Mouse (Mus musculus) neutrophil, adult 5-6 weeks (primary cell): ENCODE data around the gene Wnt6. TPM values are rescaled to one million over a fixed set of nuclear protein-coding genes. Genes with fewer than 3 reads are reported as not detected.
"Not testable (repeated sequence)": the region's sequence is repeated elsewhere in the genome, so short reads cannot be mapped to it uniquely, and the experiment has no call there.

Experiments
- ATAC-seq: fragments of 151-379, 151-347 bp; 2 replicates; pipeline ENCODE4 v1.8.0; 2017; ENCODE audit warnings: mild to moderate bottlenecking, moderate TSS enrichment; ENCODE audit not compliant: insufficient number of reproducible peaks, poor library complexity, low FRiP score, severe bottlenecking; ENCODE audit errors: extremely low read depth
- total RNA-seq: library from RNA; stranded (forward); fragments of 200-1000 nt; gene quantifications from 2 replicates; pipeline ENCODE4 v1.2.3, GENCODE M21; 2017

Gene Wnt6
- total RNA-seq, 1 experiment from 2014 or later: not detected

DNA sequence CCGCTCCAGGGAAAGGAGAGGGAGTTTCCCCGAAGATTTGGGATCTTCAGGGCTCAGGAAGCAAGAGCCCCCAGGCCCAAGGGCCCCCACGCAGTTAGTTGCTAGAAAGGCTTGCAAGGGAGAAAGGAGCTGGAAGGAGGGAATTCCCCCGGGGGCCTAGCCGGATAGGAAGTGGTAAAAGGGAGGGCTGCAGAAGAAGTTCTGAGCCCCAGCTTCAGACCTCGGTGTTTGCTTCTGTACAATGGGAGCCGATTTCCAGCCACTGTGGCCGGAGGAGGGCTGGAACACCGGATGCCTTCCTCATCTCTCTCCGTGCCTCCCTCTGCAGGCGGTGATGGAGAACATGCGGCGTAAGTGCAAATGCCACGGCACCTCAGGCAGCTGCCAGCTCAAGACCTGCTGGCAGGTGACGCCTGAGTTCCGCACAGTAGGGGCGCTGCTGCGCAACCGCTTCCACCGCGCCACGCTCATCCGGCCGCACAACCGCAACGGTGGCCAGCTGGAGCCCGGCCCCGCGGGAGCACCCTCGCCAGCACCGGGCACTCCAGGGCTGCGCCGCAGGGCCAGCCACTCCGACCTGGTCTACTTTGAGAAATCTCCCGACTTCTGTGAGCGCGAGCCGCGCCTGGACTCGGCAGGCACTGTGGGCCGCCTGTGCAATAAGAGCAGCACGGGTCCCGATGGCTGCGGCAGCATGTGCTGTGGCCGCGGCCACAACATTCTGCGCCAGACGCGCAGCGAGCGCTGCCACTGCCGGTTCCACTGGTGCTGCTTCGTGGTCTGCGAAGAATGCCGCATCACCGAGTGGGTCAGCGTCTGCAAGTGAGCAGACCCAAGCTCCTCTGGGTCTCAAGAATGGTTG is 31.3 kb downstream of the Wnt6 start:
- peak; percentile 59 for ATAC-seq

DNA sequence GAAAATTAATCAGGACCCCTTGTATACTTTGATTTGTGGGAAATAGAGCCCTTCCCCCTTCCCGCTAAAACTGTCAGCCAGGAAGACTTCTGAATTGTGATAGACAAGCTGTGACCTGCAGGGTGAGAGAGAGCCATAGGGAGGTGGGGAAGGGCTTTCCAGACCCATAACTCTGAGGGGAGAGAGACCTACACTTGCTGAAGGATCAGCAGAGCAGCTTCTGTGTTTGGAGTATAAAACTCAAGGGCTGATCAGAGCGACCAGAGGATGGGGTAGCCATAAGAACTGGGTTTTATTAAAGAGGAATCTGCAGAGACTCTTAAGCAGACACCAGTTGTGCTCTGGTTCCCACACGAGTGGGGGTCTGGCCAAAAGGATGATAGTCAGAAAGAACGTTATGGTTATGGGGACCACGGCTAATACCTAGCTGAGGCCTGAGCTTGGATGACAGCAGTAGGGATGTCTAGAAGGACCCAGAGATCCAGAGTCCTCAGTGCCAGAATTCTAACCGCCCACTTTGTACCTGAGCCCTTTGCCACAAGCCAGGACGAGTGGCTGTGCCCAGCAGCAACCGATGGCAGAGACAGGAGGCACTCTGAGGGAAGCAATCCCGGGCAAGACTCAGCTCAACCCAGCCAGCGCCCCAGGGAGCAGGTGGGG is 32.6 kb downstream of the Wnt6 start:
- no peak for ATAC-seq

DNA sequence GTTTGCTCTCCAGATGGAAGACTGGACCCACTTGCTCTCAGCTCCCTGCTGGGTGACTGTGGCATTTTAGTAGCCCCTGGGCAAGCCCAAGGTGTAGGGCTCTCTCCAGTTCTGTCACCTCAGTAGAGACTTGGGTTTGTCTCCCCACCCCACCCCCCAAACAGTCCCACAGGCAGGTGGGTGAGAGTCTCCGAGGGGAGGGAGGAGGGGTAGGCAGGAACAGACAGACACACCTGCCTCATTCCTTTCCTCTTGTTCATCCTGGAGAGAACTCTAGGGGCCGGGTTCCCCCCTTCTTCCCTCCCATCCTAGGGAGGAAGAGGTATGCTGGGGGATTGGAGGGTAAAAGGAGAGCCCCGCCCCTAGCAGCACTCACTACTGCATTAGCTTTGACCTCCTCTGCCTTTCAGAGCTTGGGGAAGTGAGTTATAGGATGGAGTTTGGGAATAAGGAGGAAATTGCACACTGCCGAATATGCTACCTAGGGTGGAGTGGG is 33.7 kb downstream of the Wnt6 start:
- no peak for ATAC-seq

DNA sequence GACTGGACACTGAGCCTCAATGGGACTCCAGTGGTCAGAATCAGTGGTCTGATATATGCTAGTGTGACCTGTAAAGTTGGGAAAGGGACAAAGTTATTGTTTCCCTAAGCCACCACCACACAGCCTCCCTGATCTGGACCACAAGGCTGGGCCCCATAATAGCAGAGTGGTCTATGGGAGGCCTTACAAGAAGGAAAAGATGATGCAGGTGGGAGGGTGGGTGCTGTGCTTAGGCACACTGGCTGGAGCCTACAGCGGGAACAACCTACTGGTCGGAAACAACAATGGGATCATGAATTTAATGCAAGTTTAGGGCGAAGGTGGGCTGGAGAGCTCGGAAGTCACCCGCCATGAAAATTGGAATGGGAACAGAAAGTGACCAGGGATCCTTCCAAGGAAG is 34.2 kb downstream of the Wnt6 start:
- ATAC-seq: no peak

DNA sequence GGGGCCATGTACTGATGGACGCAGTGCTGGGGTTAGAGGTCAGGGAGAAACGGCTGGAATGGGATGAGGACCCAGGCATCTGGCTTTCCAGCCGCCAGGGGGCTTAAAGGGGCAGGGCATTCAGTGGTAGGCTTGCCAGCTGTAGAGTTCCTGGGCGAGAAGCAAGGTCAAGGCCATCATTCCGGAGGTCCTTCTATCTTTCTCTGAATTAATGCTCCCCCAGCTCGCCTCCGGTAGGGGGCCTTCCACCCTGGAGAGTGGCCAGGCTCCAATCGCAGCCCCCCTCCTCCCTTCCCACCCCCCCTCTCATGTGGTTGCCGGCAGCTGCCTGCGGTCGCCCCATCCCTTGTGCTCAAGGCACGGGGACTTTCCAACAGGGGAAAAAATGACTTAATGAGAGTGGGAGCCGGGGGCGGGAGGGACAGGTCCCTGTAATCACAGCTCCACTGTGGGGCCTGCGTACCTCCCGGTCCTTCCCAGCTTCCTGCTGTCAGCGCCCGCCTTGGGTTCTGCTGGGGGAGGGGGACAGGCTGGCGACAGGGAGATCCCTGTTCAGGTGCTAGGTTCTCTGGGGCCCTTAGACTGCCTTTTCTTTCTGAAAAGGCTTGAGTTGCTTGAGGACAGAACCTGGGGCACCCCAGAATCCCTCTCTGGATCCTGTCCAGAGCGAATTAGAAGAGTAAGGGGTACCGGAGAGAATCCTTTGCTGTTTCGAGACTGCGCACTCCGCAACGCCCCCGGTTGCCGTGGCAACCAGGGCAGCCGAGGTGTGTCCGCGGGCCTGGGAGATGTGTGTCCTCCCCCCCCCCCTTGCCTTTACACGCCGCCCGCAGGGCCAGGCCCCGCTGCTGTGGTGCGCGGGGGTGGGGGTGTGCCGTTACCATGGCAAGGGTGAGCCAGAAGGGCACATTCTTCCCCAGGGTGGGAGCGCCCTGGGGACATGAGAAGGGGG is 34.9 kb downstream of the Wnt6 start:
- 0 out of 2 replicates have a peak, but pooled peaks have one; percentile 5 for ATAC-seq

DNA sequence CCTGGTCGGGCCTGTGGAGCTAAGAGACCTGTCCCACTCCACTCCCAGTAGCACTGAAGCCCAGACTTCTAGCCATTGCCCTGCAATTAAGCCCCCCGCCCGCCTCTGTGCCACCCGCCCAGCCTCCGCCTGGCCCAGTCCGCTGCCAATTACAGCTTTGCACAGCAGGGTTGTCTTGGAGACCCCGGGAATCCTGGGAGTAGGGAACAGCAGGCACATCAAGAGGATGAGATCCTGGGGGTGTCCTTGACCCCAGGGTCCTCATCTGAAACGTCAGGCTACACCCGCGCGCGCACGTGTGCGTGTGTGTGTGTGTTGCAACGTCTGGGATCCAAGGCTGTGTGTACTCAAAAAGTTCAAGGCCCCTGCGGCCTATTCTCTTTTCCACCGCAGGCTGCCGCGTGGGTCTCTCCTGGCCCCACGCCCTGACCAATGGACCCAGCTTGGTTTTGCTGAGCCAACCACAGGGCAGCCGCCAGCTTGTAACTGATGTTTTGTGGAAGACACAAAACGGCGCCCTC is 35.9 kb downstream of the Wnt6 start:
- ATAC-seq: no peak

DNA sequence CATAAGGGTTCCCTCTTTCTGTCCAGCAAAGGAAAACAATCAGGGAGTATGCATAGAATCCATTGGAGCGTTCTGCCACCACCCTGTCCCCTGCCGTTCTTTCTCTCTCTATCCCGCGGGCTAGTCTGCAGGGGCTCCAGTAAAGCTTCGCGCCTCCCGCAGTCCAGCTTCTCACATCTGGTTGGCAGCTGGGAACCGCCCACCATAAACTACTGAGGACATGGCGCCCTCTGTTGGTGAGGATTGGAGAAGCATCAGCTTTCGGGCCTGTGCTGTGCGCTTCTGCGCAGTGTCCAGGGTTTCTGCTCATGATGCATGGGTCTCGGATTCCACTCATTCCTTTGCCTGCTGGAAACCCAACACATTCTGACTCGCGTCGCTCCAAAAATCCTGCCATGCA is 36.4 kb downstream of the Wnt6 start:
- ATAC-seq: peak; percentile 72; the same call in 1 of the 2 replicates

DNA sequence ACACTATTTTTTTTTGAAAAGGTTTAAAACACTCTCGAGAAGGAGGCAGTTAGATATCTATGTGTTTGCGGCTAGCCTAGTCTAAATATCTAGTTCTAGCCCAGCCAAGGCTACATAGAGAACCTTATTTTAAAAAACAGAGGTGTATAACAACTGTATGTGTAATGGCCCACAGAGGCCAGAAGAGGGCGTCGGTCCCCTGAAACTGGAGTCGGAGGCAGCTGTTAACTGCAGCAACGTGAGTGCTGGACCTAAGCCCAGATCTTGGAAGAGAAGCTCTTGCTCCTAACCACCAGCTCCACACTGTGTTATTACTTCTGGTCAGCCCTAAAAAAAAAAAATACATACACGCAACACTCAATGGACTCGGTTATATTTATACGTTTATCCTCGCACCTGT is 37.3 kb downstream of the Wnt6 start:
- no peak for ATAC-seq

DNA sequence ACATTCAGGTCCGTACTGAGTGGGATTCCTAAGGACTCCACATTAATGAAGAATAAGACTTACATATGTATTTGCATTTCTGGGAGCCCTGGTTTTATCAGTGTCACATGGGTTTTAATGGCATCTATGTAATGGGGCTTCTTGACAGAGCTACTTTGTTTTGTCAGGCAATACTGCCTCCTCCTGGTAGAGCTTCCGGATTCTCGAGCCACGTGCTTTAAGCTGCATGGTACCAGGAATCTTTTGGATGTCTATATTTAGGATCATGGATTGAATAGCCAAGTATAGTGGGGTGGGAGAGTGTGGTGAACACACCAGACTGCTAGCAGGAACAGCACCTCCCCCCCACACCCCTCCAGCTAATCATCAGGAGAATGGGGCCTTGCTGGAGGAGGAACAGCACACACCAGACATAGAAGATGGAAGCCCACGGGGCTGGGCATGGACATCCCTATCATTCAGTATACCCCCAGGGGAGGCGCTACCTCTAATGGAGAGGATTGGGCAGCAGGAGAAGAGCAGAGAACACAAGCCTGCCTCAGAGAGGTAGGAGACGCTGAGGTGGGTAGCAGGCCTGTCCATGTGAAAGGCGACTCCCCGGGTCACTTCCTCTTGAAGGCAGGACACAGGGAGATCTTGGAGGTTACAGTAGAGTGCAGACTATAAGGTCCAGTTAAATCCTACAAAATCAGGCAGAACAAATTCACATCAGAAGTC is 43.4 kb downstream of the Wnt6 start:
- ATAC-seq: no peak

DNA sequence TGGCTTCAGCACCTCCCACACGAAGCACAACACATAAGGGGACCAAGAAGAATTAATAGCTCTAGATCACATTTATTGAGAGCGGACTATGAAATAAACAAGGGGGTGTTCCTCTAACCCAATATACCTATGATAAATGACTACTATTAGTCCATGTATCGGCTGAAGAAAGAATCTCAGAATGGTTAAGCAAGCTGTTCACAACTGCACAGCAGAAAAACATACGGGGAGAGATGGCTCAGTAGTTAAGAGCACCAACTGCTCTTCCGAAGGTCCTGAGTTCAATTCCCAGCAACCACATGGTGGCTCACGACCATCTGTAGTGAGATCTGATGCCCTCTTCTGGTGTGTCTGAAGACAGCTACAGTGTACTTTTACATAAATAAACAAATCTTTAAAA is 44.3 kb downstream of the Wnt6 start:
- ATAC-seq: not testable (repeated sequence)

DNA sequence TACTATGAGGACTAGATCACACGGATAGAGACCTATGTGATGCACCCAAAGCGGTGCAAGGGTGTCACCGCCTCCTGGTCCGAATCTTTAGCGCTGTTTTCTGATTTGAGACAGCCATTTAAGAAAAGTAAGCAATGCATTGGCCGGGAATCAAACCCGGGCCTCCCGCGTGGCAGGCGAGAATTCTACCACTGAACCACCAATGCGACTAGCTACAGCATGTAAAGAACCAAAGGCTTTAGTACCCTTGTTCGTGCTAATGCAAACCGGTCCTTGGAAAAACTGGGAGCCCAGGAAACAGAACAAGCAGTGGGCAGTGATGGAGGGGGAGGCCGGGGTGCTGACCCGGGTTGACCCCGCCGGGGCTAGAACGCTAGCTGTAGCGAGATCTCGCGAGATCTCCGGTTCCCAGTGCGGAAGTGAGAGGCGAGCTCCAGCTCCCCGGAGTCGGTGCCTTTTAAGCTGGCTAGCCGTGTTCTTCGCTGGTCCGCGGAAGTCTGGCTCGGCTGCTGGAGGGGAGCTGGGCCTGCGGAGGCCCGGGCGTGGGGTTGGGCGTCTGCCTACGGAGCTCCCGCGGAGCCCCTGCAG is 45.0 kb downstream of the Wnt6 start:
- ATAC-seq: peak; percentile 83

DNA sequence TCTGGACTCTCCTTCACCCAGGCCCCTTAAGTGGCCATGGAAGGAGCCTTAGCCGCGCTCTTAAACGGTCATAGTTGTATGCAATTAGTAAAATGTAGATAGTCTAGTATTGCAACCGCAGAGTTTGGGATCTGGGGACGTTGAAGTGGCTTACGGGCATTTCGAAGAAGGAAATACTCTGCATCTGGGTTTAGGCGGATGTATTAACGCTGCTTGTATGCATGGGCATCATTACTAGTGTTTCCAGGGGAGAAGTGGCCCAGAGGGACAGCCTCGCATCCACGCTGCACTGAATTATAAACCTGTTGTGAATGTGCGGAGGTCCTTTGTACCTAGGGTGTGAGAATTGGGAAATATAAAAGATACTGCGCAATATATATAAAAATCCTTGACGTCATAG is 45.5 kb downstream of the Wnt6 start:
- ATAC-seq: no peak

DNA sequence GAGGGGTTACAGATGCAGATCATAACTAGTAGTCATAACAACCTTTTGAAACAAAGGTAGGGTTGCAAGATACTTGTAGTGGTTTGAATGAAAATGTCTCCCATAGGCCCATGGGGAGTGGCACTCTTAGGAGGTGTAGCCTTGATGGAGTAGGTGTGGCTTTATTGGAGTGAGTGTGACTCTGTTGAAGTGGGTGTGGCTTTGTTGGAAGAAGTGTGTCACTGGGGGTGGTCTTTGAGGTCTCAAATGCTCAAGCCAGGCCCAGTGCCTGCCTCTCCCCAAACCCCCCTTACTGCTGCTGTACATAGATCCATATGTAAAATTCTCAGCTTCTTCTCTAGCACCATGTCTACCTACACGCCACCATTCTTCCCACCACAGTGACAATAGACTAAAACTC is 46.8 kb downstream of the Wnt6 start:
- ATAC-seq: no peak

DNA sequence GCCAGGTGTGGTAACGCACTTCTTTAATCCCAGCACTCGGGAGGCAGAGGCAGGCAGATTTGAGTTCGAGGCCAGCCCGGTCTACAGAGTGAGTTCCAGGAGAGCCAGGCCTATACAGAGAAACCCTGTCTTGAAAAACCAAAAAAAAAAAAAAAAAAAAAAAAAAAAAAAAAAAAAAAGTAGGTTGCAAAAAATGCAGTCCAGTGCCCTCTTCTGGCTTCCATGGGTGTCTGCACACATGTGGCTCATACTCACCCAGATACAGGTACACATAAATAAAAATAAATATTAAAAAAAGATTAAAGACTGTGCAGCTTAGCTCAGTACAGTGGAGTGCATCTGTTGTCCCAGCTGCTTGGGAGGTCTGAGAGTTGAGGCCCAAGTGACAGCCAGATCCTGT is 51.9 kb downstream of the Wnt6 start:
- not testable (repeated sequence) for ATAC-seq

DNA sequence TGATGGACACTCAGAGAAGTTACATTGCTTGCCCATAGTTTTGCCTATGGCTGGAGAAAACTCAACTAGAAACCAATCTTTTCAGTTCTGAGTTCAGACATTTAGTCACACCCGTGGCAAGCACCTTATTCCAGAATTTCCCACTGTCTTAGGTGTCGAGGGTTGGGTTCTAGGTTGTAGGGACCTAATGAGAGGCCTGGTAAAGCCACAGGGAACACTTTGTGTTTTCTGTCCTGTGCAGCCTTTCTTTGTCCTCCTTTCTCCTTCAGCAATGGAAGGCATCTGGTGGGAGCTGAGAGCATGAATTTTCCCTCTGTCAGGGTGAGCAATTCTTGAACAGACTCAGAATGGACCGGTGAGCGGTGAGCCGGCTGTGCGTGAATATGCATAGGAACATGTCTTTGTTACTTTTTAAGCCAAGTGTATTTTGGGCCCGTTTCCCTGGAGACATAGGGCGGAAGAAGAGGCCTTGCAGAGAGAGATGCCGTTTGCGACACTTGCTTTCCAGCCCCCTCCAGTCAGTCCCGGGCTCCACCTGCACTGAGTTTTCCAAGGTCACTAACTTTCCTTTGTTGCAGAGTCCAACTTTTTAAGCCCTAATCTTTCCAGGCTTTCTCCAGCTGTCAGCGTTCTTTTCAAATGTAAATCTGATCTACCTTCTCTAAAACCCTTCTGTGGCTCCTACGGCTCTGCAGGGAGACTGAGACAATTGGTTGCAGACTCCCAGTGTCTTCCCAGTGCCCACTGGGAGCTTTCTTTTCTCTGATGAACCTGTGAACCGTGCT is 53.0 kb downstream of the Wnt6 start:
- no peak for ATAC-seq

DNA sequence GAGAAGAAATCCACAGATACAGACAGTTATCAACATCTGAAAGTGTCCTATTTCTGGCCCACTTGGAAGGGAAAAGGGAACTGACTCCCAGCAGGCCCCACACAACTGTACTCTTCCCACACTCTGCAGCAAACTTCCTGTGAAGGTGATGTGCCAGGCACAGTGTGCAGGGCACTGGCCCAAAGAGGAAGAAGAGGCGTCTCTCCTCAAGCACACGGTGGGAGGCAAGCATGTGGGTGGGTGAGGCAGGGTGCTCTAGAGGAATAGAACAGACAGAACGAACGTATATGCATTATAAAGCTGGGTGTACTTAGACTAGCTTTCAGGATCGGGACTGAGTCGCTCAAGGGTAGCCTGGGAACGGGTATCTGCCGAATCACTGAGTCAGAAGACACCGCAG is 58.4 kb downstream of the Wnt6 start:
- ATAC-seq: no peak

DNA sequence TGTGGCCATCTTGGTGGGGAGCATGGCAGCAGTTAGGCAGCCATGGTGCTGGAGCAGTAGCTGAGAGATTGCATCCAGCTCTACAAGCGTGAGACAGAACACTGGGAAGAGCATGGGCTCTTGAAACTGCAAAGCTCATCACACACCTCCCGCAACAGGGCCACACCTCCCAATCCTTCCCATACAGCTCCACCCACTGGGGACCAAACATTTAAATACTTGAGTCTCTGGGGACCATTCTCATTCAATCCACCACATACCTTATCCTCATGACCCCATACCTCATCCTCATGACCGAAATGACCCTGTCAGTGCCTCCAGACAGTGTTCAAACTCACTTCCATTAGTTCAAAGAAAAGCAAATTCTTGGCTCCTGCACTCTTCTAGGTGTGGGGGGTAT is 61.6 kb downstream of the Wnt6 start:
- no peak for ATAC-seq
